Mouse (Mus musculus) forebrain, embryonic 15.5 days (tissue): ENCODE measurements at regions not wholly inside any gene's neighbourhood (a gene's known extent, or its start where the extent isn't known, plus 50 kb on each side); places are given as distances from the start of the nearest gene placed in this dataset.

Source experiments
- ATAC-seq: fragments of 200-750 bp; cut with Nextera tagmentation; replicated peaks from 2 replicates; pipeline ENCODE4 v1.8.0; 2017; ENCODE audit warnings: mild to moderate bottlenecking, moderate TSS enrichment, moderate library complexity
- H3K27ac ChIP-seq: fragments of 300-500 bp; sonication (generic); replicated peaks from 2 replicates; pipeline ENCODE4 v1.5.1; 2015; ENCODE audit warnings: mild to moderate bottlenecking, inconsistent platforms
- H3K27me3 ChIP-seq: fragments of 300-500 bp; sonication (generic); 2 replicates; pipeline ENCODE4 v1.6.1; 2015; ENCODE audit warnings: inconsistent platforms
- H3K36me3 ChIP-seq: fragments of 300-500 bp; sonication (generic); 2 replicates; pipeline ENCODE4 v1.6.1; 2015; ENCODE audit warnings: mild to moderate bottlenecking, inconsistent platforms
- H3K4me1 ChIP-seq: fragments of 300-500 bp; sonication (generic); 2 replicates; pipeline ENCODE4 v1.6.1; 2015; ENCODE audit warnings: inconsistent platforms
- H3K4me2 ChIP-seq: fragments of 300-500 bp; sonication (generic); replicated peaks from 2 replicates; pipeline ENCODE4 v1.6.1; 2015; ENCODE audit warnings: mild to moderate bottlenecking, inconsistent platforms
- H3K4me3 ChIP-seq: fragments of 300-500 bp; sonication (generic); 2 replicates; pipeline ENCODE4 v1.5.1; 2015; ENCODE audit warnings: mild to moderate bottlenecking, inconsistent platforms
- H3K9ac ChIP-seq: fragments of 300-500 bp; sonication (generic); replicated peaks from 2 replicates; pipeline ENCODE4 v1.6.1; 2015; ENCODE audit warnings: mild to moderate bottlenecking, inconsistent platforms
- H3K9me3 ChIP-seq: fragments of 300-500 bp; sonication (generic); 2 replicates; pipeline ENCODE4 v1.6.1; 2016; ENCODE audit warnings: inconsistent platforms
- WGBS: fragments of 180-500 bp; shearing (Covaris S2); methylation state at CpG from one replicate; pipeline ENCODE4 v1.1.7; 2015; ENCODE audit warnings: mixed read lengths; 5-methylcytosine and 5-hydroxymethylcytosine counted together

GRCm38 (mm10) chr3:115766153-115766552 lies 51.3 kb upstream of the S1pr1 start:
- Histone ChIP-seq H3K27ac (no peak overlapping the region), H3K4me3 (no peak overlapping the region), H3K9me3 (no peaks in the 10 kb centered on the region), H3K27me3 (no peaks in the 10 kb centered on the region), H3K36me3 (no peaks in the 10 kb centered on the region), H3K4me1 (no peaks in the 10 kb centered on the region), H3K4me2 (no peak overlapping the region), H3K9ac (no peak overlapping the region)
- WGBS, result 77% methylated on average over 8 of the region's 8 CpGs
- ATAC-seq, result no peak

DNA sequence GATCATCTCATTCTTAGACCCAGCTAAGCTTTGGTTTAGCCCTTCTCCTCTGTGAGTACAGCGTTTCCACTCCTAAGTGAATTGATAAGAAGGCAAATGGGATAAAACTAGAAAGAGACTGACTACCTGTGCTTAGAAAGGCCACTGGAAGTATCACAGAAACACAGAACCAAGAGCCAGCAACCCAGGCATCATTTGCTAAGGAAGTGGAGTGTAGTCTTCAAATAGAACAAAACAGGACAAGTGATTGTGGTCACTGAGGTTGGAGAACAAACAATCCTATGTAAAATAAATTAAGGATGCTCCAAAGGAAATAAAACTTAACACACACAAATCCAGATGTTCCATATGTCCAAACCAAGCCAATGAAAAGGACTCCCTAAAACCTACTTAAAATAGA lies 53.4 kb upstream of the S1pr1 start:
- H3K36me3 ChIP-seq, result no peaks in the 10 kb centered on the region
- no peak overlapping the region for H3K4me2 ChIP-seq
- H3K4me1 ChIP-seq, result no peaks in the 10 kb centered on the region
- H3K4me3 ChIP-seq, result no peak overlapping the region
- WGBS, result 82% methylated on average over 1 of the region's 1 CpGs
- no peaks in the 10 kb centered on the region for H3K27me3 ChIP-seq
- no peaks in the 10 kb centered on the region for H3K9me3 ChIP-seq
- no peak overlapping the region for H3K27ac ChIP-seq
- ATAC-seq, result no peak
- H3K9ac ChIP-seq, result no peak overlapping the region

DNA sequence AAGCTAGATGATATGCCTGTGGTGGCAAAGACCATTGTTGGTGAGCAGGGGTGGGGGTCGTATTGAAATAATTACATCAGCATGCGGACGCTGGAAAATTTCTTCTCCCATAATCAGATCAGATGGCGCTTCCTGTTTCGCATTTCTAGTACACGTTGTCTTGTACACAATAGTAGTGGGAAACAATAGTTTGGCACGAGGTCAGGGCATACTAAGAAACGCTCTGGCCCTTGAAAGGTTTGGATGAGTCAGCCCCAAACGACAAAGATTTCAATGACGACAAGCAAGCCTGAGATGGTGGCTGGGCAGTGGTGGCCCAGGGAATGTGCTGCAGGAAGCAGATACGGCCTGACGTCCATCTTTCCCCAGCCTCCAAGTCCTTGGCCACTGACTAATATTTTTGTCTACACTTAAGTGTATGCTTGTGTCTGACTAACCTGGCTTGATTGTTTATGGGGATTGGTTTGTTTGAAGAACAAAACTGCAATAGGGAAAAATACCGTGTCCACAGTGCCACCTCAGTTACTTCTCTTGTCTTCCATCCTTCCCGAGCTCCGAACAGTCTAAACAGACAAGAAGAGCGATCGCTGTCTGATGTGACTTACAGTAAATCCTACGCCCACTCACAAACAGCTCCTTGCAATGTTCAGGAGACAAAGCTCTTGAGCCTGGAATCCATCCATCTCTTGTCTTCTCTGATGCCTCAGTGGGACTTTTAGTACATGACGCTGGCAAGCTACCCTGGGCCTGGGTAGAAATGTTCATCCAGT lies 54.1 kb upstream of the S1pr1 start:
- Histone ChIP-seq H3K4me1 (no peaks in the 10 kb centered on the region), H3K36me3 (no peaks in the 10 kb centered on the region), H3K4me3 (no peak overlapping the region), H3K4me2 (no peak overlapping the region), H3K9ac (no peak overlapping the region), H3K27me3 (no peaks in the 10 kb centered on the region), H3K9me3 (no peaks in the 10 kb centered on the region), H3K27ac (no peak overlapping the region)
- no peak for ATAC-seq
- 78% methylated on average over 19 of the region's 19 CpGs for WGBS

- H3K4me3 ChIP-seq, result no peak overlapping the region
- H3K27ac ChIP-seq, result no peak overlapping the region
- no peak overlapping the region for H3K4me2 ChIP-seq
- H3K36me3 ChIP-seq, result no peaks in the 10 kb centered on the region
- ATAC-seq, result no peak
- peaks cover 11% of the 10 kb centered on the region for H3K4me1 ChIP-seq
- 65% methylated on average over 5 of the region's 5 CpGs for WGBS
- no peaks in the 10 kb centered on the region for H3K9me3 ChIP-seq
- no peak overlapping the region for H3K9ac ChIP-seq
- H3K27me3 ChIP-seq, result no peaks in the 10 kb centered on the region
Observed at GRCm38 (mm10) chr3:115772676-115773075, 57.8 kb upstream of the S1pr1 start.

DNA sequence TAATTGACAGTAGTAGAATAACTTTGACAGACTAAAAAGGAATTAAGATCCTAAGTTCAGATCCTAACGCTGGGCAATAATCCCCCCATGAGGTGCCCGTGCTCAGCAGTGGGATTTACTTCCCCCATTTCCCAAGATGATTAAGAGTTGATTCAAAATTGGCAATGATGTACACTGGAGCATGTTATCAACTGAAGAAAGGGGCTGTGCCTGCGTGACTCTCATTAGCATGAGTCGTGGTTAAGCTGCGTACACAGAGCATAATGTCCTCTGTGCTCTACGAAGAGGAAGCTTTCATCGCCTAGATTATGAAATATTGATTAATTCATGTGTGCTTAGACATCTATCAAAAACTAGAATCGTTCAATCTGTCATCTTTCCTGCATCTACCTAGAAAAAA lies 59.4 kb upstream of the S1pr1 start:
- Histone ChIP-seq H3K27me3 (no peaks in the 10 kb centered on the region), H3K4me1 (peaks cover 11% of the 10 kb centered on the region), H3K9me3 (no peaks in the 10 kb centered on the region), H3K4me2 (peak overlapping the region; percentile 34), H3K27ac (peak overlapping the region; percentile 40; the same call in 1 of the 2 replicates), H3K9ac (no peak overlapping the region), H3K36me3 (no peaks in the 10 kb centered on the region), H3K4me3 (peak overlapping the region; percentile 21)
- ATAC-seq, result peak; percentile 86
- WGBS, result 23% methylated on average over 8 of the region's 8 CpGs

GRCm38 (mm10) chr3:115774723-115775122 lies 59.9 kb upstream of the S1pr1 start:
- Histone ChIP-seq H3K9me3 (no peaks in the 10 kb centered on the region), H3K27me3 (no peaks in the 10 kb centered on the region), H3K9ac (no peak overlapping the region), H3K4me1 (peaks cover 11% of the 10 kb centered on the region), H3K4me2 (peak overlapping the region; percentile 34), H3K4me3 (peak overlapping the region; percentile 21), H3K36me3 (no peaks in the 10 kb centered on the region), H3K27ac (peak overlapping the region; percentile 40; the same call in 1 of the 2 replicates)
- 12% methylated on average over 4 of the region's 4 CpGs for WGBS
- peak; percentile 78 for ATAC-seq

GRCm38 (mm10) chr3:115779144-115779890 lies 64.4 kb upstream of the S1pr1 start:
- Histone ChIP-seq H3K4me1 (peaks cover 7% of the 10 kb centered on the region), H3K27ac (no peak overlapping the region), H3K4me3 (no peak overlapping the region), H3K36me3 (no peaks in the 10 kb centered on the region), H3K9ac (no peak overlapping the region), H3K27me3 (no peaks in the 10 kb centered on the region), H3K9me3 (no peaks in the 10 kb centered on the region), H3K4me2 (no peak overlapping the region)
- no peak for ATAC-seq
- 86% methylated on average over 10 of the region's 10 CpGs for WGBS

DNA sequence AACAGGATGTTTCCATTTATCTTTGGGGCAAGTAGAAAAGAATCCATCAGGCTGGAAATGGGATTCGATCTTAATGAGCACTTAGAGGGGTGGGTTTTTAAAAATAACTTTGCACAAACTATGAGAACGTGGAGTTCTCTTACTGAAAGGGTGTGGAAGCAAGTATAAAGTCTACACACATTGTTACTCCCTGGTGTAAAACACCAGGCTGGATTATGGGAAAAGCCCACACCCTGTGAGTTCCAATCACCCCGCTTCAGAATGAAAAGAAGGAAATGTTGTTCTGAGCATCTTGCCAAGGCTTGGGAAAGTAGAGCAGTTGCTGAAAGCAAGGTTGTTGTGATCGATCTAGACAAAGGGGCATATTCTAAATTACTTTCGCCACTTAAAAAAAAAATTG lies 65.0 kb upstream of the S1pr1 start:
- Histone ChIP-seq H3K4me3 (no peak overlapping the region), H3K9ac (no peak overlapping the region), H3K27me3 (no peaks in the 10 kb centered on the region), H3K36me3 (no peaks in the 10 kb centered on the region), H3K4me2 (no peak overlapping the region), H3K27ac (no peak overlapping the region), H3K4me1 (0 out of 2 replicates have a peak, but pooled peaks cover under 1% of the 10 kb centered on the region), H3K9me3 (no peaks in the 10 kb centered on the region)
- ATAC-seq, result no peak
- 57% methylated on average over 5 of the region's 5 CpGs for WGBS

- Histone ChIP-seq H3K4me3 (no peak overlapping the region), H3K27ac (no peak overlapping the region), H3K9ac (no peak overlapping the region), H3K27me3 (no peaks in the 10 kb centered on the region), H3K9me3 (no peaks in the 10 kb centered on the region), H3K4me1 (no peaks in the 10 kb centered on the region), H3K36me3 (no peaks in the 10 kb centered on the region), H3K4me2 (no peak overlapping the region)
- no peak for ATAC-seq
Observed at GRCm38 (mm10) chr3:115782726-115783125, 67.9 kb upstream of the S1pr1 start.

DNA sequence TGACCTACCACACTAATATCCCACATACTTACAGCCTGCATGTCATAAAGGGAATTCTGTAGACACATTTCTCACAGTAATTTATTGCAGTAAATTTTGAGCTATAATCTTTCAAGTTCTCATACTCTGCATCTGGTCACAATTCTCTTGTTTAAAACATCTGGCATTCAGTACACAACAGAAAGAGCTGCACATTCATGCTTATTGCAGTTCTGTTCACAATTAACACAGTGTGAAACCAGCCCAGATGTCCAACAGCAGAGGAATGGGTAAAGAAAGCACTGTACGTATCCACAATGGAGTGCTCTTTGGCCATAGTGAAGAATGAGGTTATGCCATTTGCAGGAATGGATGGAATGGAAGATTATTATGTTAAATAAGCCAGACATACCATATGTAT lies 72.5 kb upstream of the S1pr1 start:
- H3K36me3 ChIP-seq, result no peaks in the 10 kb centered on the region
- H3K27ac ChIP-seq, result no peak overlapping the region
- H3K27me3 ChIP-seq, result no peaks in the 10 kb centered on the region
- H3K9ac ChIP-seq, result no peak overlapping the region
- no peaks in the 10 kb centered on the region for H3K9me3 ChIP-seq
- ATAC-seq, result no peak
- WGBS, result 88% methylated on average over 1 of the region's 1 CpGs
- no peak overlapping the region for H3K4me3 ChIP-seq
- no peaks in the 10 kb centered on the region for H3K4me1 ChIP-seq
- H3K4me2 ChIP-seq, result no peak overlapping the region

DNA sequence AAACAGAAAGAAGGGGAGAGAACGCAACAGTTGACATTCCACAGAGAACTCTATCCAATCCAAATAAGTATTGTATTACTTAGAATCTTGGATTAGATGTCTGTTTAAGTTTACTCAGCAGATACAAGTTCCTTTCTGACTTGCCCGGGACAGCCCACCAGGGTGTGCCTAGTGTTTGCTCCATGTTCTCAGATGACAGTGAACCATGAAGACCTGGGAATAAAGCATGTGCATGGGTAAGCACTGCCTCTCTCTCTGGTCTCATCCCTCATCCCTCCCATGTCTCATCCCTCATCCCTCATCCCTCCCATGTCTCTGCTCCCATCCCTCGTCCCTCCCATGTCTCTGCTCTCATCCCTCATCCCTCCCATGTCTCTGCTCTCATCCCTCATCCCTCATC lies 73.7 kb upstream of the S1pr1 start:
- 85% methylated on average over 3 of the region's 3 CpGs for WGBS
- Histone ChIP-seq H3K4me1 (no peaks in the 10 kb centered on the region), H3K27me3 (no peaks in the 10 kb centered on the region), H3K36me3 (no peaks in the 10 kb centered on the region), H3K27ac (no peak overlapping the region), H3K4me2 (no peak overlapping the region), H3K9ac (no peak overlapping the region), H3K9me3 (no peaks in the 10 kb centered on the region), H3K4me3 (no peak overlapping the region)
- ATAC-seq, result no peak

GRCm38 (mm10) chr3:115789063-115789462 lies 74.2 kb upstream of the S1pr1 start:
- no peaks in the 10 kb centered on the region for H3K4me1 ChIP-seq
- H3K36me3 ChIP-seq, result no peaks in the 10 kb centered on the region
- H3K9me3 ChIP-seq, result no peaks in the 10 kb centered on the region
- WGBS, result 79% methylated on average over 6 of the region's 6 CpGs
- no peaks in the 10 kb centered on the region for H3K27me3 ChIP-seq
- no peak for ATAC-seq
- H3K4me3 ChIP-seq, result no peak overlapping the region
- H3K4me2 ChIP-seq, result no peak overlapping the region
- H3K27ac ChIP-seq, result no peak overlapping the region
- no peak overlapping the region for H3K9ac ChIP-seq
